Mouse (Mus musculus) right cerebral cortex, postnatal 4 days (tissue): ENCODE results near the gene Gm45837.

ENCODE experiments used
- DNase-seq: peaks from one replicate; pipeline ENCODE4 v3.0.0-alpha.2; 2022

Gene Gm45837

GRCm38 (mm10) chr7:101410267-101410936 is at the start of gene Gm45837:
Gene Gm45837, plus strand, starts transcription at chr7:101410886.
- no peak for DNase-seq

DNA sequence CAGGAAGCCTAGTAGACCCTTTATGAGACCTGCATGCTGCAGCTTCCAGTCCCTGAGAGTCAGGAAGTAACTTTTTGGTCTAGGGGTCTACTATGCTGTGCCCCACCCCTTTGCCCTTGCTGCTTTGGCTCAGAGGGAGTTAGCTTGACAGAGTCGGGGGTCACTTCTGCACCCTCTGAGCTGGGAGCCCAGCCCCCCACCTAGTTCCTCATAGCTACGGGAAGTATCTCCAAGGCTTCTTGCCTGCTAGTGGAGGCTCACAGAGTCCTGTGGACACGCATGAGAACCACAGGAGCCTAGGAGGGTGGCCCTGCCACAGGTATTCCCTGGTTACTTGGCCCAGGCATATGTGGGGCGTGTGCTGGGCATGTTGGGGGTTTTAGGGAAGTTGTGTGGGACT is 49.7 kb upstream of the Gm45837 start:
- DNase-seq = no peak

- DNase-seq = no peak
These were observed 48.9 kb upstream of the Gm45837 start for GRCm38 (mm10) chr7:101361767-101362166.

DNA sequence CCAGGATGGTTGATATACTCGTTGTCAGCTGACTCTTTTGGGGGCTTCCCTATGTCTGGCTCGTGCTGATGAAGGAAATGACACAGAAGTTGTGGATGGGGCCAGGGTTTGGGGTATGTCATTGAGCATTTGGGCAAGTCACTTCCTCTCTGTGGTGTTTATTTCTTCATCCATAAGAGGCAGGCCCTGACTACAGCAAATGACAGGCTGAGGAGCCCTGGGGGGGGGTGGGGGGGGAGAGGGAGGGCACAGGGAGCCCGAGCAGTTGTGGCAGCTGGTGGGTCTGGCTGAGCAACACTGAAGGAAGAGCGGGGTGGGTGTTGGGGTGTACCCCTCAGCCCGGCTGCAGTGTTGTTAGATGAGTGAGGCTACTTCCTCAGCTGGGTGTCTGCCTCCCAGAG is 47.9 kb upstream of the Gm45837 start:
- no peak for DNase-seq

DNA sequence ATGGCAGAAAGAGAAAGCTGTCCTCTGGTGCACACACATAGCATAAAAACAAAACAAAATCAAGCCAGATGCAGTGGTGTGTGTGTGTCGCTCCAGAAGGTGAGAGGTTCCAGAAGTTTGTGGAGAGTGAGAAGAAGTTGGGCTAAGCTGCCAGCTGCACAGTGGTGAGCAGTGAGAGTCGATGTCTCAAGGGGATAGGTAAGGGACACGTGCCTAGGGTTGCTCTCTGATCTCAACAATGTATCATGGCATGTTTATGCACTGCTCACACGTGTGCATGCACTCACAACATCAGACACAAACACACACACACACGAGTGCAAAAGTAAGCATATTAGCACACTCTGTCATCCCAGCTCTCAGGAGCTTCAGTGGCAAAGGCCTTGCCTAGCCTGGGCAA is 46.8 kb upstream of the Gm45837 start:
- DNase-seq = no peak

- no peak for DNase-seq
These were observed 42.5 kb upstream of the Gm45837 start for GRCm38 (mm10) chr7:101367901-101368852.

GRCm38 (mm10) chr7:101369666-101370065 is 41.0 kb upstream of the Gm45837 start:
- DNase-seq = no peak

GRCm38 (mm10) chr7:101373082-101373481 is 37.6 kb upstream of the Gm45837 start:
- DNase-seq = no peak

DNA sequence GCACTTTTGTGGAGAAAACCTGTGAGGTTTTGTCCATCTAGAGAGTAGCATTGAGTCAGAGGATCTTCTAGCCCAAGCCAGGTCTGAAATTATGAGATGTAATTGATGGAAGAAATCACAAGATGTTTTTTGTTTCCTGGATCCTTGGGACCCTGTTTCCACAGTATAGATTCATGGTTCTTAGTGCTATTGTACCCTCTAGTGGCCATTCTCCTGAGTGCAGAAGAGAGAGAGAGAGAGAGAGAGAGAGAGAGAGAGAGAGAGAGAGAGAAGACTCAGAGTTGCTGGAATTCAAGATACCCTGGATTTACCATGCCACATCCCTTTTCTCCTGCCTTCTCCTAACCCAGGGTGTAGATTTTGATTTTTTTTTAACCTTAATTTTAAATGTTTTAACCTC is 36.5 kb upstream of the Gm45837 start:
- DNase-seq = no peak

GRCm38 (mm10) chr7:101376701-101377340 is 33.9 kb upstream of the Gm45837 start:
- no peak for DNase-seq

GRCm38 (mm10) chr7:101377741-101378262 is 32.9 kb upstream of the Gm45837 start:
- no peak for DNase-seq

GRCm38 (mm10) chr7:101378285-101378684 is 32.4 kb upstream of the Gm45837 start:
- no peak for DNase-seq

GRCm38 (mm10) chr7:101378796-101379465 is 31.8 kb upstream of the Gm45837 start:
- DNase-seq = no peak

GRCm38 (mm10) chr7:101379732-101380131 is 31.0 kb upstream of the Gm45837 start:
- DNase-seq = no peak

- DNase-seq = no peak
These were observed 29.2 kb upstream of the Gm45837 start for GRCm38 (mm10) chr7:101381512-101381911.

DNA sequence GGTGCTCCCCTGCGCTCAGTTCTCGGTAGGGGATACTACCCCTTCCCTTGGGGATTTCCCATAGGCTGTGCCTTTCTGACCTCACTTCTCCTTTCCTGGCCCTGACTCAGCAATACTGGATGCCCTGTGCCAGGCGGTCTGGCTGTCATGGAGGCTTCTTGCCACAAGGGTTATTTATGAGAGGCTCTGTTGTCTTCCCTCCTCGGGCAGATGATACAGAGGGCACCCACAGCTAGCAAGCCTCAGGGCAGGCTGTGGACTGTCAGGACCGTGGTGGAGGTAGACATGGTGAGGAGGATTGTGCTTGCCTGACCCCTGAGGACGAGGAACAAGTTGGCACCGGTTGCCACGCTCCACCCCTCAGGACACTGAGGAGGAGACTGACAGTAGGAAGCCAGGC is 28.3 kb upstream of the Gm45837 start:
- no peak for DNase-seq

GRCm38 (mm10) chr7:101383756-101384155 is 26.9 kb upstream of the Gm45837 start:
- DNase-seq = no peak

GRCm38 (mm10) chr7:101384931-101385330 is 25.8 kb upstream of the Gm45837 start:
- no peak for DNase-seq

GRCm38 (mm10) chr7:101385331-101385733 is 25.4 kb upstream of the Gm45837 start:
- DNase-seq = no peak

DNA sequence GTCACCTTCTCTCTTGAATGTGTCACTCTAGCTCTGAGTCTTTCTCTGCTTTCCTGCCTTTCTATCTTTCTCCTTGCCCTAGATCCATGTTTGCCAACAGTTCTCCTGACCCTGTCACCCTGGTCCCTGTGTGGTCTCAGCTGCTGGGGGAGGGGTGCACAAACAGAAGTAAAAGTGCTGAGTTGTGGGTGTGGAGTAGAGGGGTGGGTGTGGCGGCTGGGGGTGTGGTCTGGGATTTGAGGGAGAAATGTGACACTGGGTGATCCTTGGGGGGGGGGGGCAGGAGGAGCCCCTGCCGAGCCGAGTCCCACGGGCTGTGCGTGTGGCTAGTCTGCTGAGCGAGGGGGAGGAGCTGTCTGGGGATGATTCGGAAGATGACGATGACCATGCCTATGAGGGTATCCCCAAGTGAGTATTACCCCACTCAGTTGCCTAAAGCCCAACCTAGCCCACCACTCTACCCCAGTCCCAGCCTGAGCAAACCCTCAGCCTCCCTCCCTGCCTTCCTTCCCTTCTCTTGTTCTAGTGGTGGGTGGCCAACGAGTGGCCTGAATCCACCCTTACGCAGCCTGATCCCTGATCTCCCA is 24.7 kb upstream of the Gm45837 start:
- DNase-seq = no peak

- DNase-seq = no peak
These were observed 21.4 kb upstream of the Gm45837 start for GRCm38 (mm10) chr7:101389256-101389655.

DNA sequence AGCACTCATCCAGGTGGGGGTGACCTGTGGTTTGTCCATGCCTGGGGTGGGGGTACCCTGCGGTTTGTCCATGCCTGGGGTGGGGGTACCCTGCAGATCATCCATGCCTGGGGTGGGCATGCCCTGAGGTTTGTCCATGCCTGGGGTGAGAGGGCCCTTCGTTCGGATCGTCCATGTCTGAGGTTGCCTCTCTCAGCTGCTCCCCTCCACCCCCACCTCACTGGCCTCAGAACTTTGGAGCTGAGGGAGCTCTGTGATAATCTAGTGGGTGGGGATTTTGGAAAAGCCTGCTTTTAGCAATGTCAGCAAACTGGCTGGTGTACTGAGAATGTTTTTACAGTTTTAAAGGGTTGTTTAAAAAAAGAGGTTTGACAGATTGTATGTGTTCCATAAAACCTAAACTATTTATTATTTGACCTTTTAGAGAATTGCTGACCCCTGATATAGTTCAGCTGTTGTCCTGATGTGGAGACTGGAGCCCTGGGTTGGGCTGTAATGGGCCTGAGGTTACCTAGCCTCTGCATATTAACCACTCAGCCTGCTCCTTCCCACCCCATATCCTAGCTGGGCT is 18.7 kb upstream of the Gm45837 start:
- DNase-seq = no peak
